Mouse (Mus musculus): Measurements from ENCODE around the gene Dhps. TPM values are rescaled to one million over a fixed set of nuclear protein-coding genes. Genes with fewer than 3 reads are reported as not detected.
A peak's percentile ranks its signal among the peaks of the same experiment; 100 is the strongest.

Dhps gene
- polyA plus RNA-seq, 1 experiment from 2014 or later, result 83.4 TPM

GRCm38 (mm10) chr8:85033867-85034266 lies 37.7 kb upstream of the Dhps start:
- Histone ChIP-seq H3K4me2 (ENCODE audit: low read length) (no peak overlapping the region), H3K4me3 (ENCODE audit: low read depth, low read length) (no peak overlapping the region), H3K27me3 (replicated peaks; ENCODE audit: control insufficient read depth, insufficient read depth, low read length) (no peaks in the 10 kb centered on the region), H3K9ac (ENCODE audit: low read length) (no peak overlapping the region), H3K27ac (ENCODE audit: low read depth, low read length) (no peak overlapping the region), H3K9me3 (replicated peaks; ENCODE audit: control insufficient read depth, low read length) (no peaks in the 10 kb centered on the region), H3K4me1 (ENCODE audit: control insufficient read depth, insufficient read depth, low read length) (peaks cover 21% of the 10 kb centered on the region), H3K36me3 (ENCODE audit: control insufficient read depth, insufficient read depth, low read length) (peaks cover 39% of the 10 kb centered on the region)
- 67% methylated on average over 1 of the region's 1 CpGs for WGBS
- ATAC-seq (no peak), DNase-seq (ENCODE audit: low spot score) (no peak)

GRCm38 (mm10) chr8:85034764-85035163 lies 36.8 kb upstream of the Dhps start:
- H3K27ac ChIP-seq (ENCODE audit: low read depth, low read length), result no peak overlapping the region
- no peaks in the 10 kb centered on the region for H3K9me3 ChIP-seq (replicated peaks; ENCODE audit: control insufficient read depth, low read length)
- WGBS, result 2% methylated on average over 12 of the region's 13 CpGs
- ATAC-seq (no peak), DNase-seq (ENCODE audit: low spot score) (peak; percentile 93)
- peak overlapping the region; percentile 67; the same call in 1 of the 2 replicates for H3K9ac ChIP-seq (ENCODE audit: low read length)
- no peaks in the 10 kb centered on the region for H3K27me3 ChIP-seq (replicated peaks; ENCODE audit: control insufficient read depth, insufficient read depth, low read length)
- H3K4me1 ChIP-seq (ENCODE audit: control insufficient read depth, insufficient read depth, low read length), result peaks cover 19% of the 10 kb centered on the region; the same call in 1 of the 2 replicates
- H3K36me3 ChIP-seq (ENCODE audit: control insufficient read depth, insufficient read depth, low read length), result peaks cover 36% of the 10 kb centered on the region
- H3K4me2 ChIP-seq (ENCODE audit: low read length), result peak overlapping the region; percentile 87
- peak overlapping the region; percentile 80 for H3K4me3 ChIP-seq (ENCODE audit: low read depth, low read length)

GRCm38 (mm10) chr8:85035165-85035727 lies 36.3 kb upstream of the Dhps start:
- no peak overlapping the region for H3K27ac ChIP-seq (ENCODE audit: low read depth, low read length)
- peaks cover 19% of the 10 kb centered on the region; the same call in 1 of the 2 replicates for H3K4me1 ChIP-seq (ENCODE audit: control insufficient read depth, insufficient read depth, low read length)
- no peak for ATAC-seq
- peak overlapping the region; percentile 67 for H3K9ac ChIP-seq (ENCODE audit: low read length)
- H3K9me3 ChIP-seq (replicated peaks; ENCODE audit: control insufficient read depth, low read length), result no peaks in the 10 kb centered on the region
- H3K4me3 ChIP-seq (ENCODE audit: low read depth, low read length), result peak overlapping the region; percentile 80
- H3K27me3 ChIP-seq (replicated peaks; ENCODE audit: control insufficient read depth, insufficient read depth, low read length), result no peaks in the 10 kb centered on the region
- 7% methylated on average over 12 of the region's 12 CpGs for WGBS
- H3K4me2 ChIP-seq (ENCODE audit: low read length), result peak overlapping the region; percentile 87
- no peak for DNase-seq (ENCODE audit: low spot score)
- peaks cover 33% of the 10 kb centered on the region for H3K36me3 ChIP-seq (ENCODE audit: control insufficient read depth, insufficient read depth, low read length)

- H3K27me3 ChIP-seq (replicated peaks; ENCODE audit: control insufficient read depth, insufficient read depth, low read length), result no peaks in the 10 kb centered on the region
- ATAC-seq (0 out of 2 replicates have a peak, but pooled peaks have one; percentile 0), DNase-seq (ENCODE audit: low spot score) (peak; percentile 23)
- H3K4me3 ChIP-seq (ENCODE audit: low read depth, low read length), result peak overlapping the region; percentile 80
- H3K4me2 ChIP-seq (ENCODE audit: low read length), result peak overlapping the region; percentile 87
- H3K9me3 ChIP-seq (replicated peaks; ENCODE audit: control insufficient read depth, low read length), result no peaks in the 10 kb centered on the region
- WGBS, result 3% methylated on average over 15 of the region's 15 CpGs
- peaks cover 33% of the 10 kb centered on the region for H3K36me3 ChIP-seq (ENCODE audit: control insufficient read depth, insufficient read depth, low read length)
- peaks cover 19% of the 10 kb centered on the region; the same call in 1 of the 2 replicates for H3K4me1 ChIP-seq (ENCODE audit: control insufficient read depth, insufficient read depth, low read length)
- H3K9ac ChIP-seq (ENCODE audit: low read length), result peak overlapping the region; percentile 67
- peak overlapping the region; percentile 71 for H3K27ac ChIP-seq (ENCODE audit: low read depth, low read length)
Measured at GRCm38 (mm10) chr8:85035728-85036310, 35.7 kb upstream of the Dhps start.

GRCm38 (mm10) chr8:85036381-85036717 lies 35.2 kb upstream of the Dhps start:
- DNase-seq (ENCODE audit: low spot score) (no peak), ATAC-seq (peak; percentile 49)
- Histone ChIP-seq H3K36me3 (ENCODE audit: control insufficient read depth, insufficient read depth, low read length) (peaks cover 33% of the 10 kb centered on the region), H3K4me1 (ENCODE audit: control insufficient read depth, insufficient read depth, low read length) (peaks cover 19% of the 10 kb centered on the region; the same call in 1 of the 2 replicates), H3K27ac (ENCODE audit: low read depth, low read length) (peak overlapping the region; percentile 71), H3K9me3 (replicated peaks; ENCODE audit: control insufficient read depth, low read length) (no peaks in the 10 kb centered on the region), H3K9ac (ENCODE audit: low read length) (peak overlapping the region; percentile 67), H3K27me3 (replicated peaks; ENCODE audit: control insufficient read depth, insufficient read depth, low read length) (no peaks in the 10 kb centered on the region), H3K4me3 (ENCODE audit: low read depth, low read length) (peak overlapping the region; percentile 80), H3K4me2 (ENCODE audit: low read length) (peak overlapping the region; percentile 87)
- WGBS, result 0% methylated on average over 9 of the region's 9 CpGs

- ATAC-seq, result peak; percentile 94
- H3K36me3 ChIP-seq (ENCODE audit: control insufficient read depth, insufficient read depth, low read length), result peaks cover 33% of the 10 kb centered on the region
- peak within 1 kb of the TSS; percentile 93 for H3K9ac ChIP-seq (ENCODE audit: low read length)
- peak; percentile 99 for DNase-seq (ENCODE audit: low spot score)
- peak within 1 kb of the TSS; percentile 99 for H3K27ac ChIP-seq (ENCODE audit: low read depth, low read length)
- WGBS, result under 1% methylated on average over 59 of the region's 59 CpGs
- peak within 1 kb of the TSS; percentile 80 for H3K4me3 ChIP-seq (ENCODE audit: low read depth, low read length)
- peak within 1 kb of the TSS; percentile 96 for H3K4me2 ChIP-seq (ENCODE audit: low read length)
- no peaks in the 10 kb centered on the region for H3K9me3 ChIP-seq (replicated peaks; ENCODE audit: control insufficient read depth, low read length)
- no peaks in the 10 kb centered on the region for H3K27me3 ChIP-seq (replicated peaks; ENCODE audit: control insufficient read depth, insufficient read depth, low read length)
- peaks cover 19% of the 10 kb centered on the region; the same call in 1 of the 2 replicates for H3K4me1 ChIP-seq (ENCODE audit: control insufficient read depth, insufficient read depth, low read length)
Measured at GRCm38 (mm10) chr8:85036718-85037365, 34.7 kb upstream of the Dhps start, which contains the start of gene Tnpo2. Gene Tnpo2, plus strand, starts transcription at chr8:85036915.

- DNase-seq (ENCODE audit: low spot score) (peak; percentile 65), ATAC-seq (peak; percentile 62)
- Histone ChIP-seq H3K36me3 (ENCODE audit: control insufficient read depth, insufficient read depth, low read length) (peaks cover 34% of the 10 kb centered on the region), H3K4me1 (ENCODE audit: control insufficient read depth, insufficient read depth, low read length) (peaks cover 19% of the 10 kb centered on the region; the same call in 1 of the 2 replicates), H3K27ac (ENCODE audit: low read depth, low read length) (peak overlapping the region; percentile 99), H3K4me2 (ENCODE audit: low read length) (peak overlapping the region; percentile 96), H3K4me3 (ENCODE audit: low read depth, low read length) (peak overlapping the region; percentile 80), H3K9me3 (replicated peaks; ENCODE audit: control insufficient read depth, low read length) (no peaks in the 10 kb centered on the region), H3K9ac (ENCODE audit: low read length) (peak overlapping the region; percentile 93), H3K27me3 (replicated peaks; ENCODE audit: control insufficient read depth, insufficient read depth, low read length) (no peaks in the 10 kb centered on the region)
- 0% methylated on average over 14 of the region's 14 CpGs for WGBS
Measured at GRCm38 (mm10) chr8:85037366-85037680, 34.2 kb upstream of the Dhps start.

GRCm38 (mm10) chr8:85037681-85038531 lies 33.7 kb upstream of the Dhps start:
- under 1% methylated on average over 51 of the region's 57 CpGs for WGBS
- Histone ChIP-seq H3K27ac (ENCODE audit: low read depth, low read length) (peak overlapping the region; percentile 99), H3K9me3 (replicated peaks; ENCODE audit: control insufficient read depth, low read length) (no peaks in the 10 kb centered on the region), H3K9ac (ENCODE audit: low read length) (peak overlapping the region; percentile 93), H3K4me3 (ENCODE audit: low read depth, low read length) (peak overlapping the region; percentile 80), H3K4me2 (ENCODE audit: low read length) (peak overlapping the region; percentile 96), H3K36me3 (ENCODE audit: control insufficient read depth, insufficient read depth, low read length) (peaks cover 33% of the 10 kb centered on the region), H3K4me1 (ENCODE audit: control insufficient read depth, insufficient read depth, low read length) (peaks cover 19% of the 10 kb centered on the region; the same call in 1 of the 2 replicates), H3K27me3 (replicated peaks; ENCODE audit: control insufficient read depth, insufficient read depth, low read length) (no peaks in the 10 kb centered on the region)
- ATAC-seq (no peak), DNase-seq (ENCODE audit: low spot score) (peak; percentile 41)

Data from forebrain, embryonic 14.5 days (tissue).